Mouse (Mus musculus): ENCODE measurements around the gene Specc1. TPM values are rescaled to one million over a fixed set of nuclear protein-coding genes. Genes with fewer than 3 reads are reported as not detected.

Specc1 gene
- total RNA-seq, 2 experiments from 2014 or later: 69.6 to 74.4 TPM

DNA sequence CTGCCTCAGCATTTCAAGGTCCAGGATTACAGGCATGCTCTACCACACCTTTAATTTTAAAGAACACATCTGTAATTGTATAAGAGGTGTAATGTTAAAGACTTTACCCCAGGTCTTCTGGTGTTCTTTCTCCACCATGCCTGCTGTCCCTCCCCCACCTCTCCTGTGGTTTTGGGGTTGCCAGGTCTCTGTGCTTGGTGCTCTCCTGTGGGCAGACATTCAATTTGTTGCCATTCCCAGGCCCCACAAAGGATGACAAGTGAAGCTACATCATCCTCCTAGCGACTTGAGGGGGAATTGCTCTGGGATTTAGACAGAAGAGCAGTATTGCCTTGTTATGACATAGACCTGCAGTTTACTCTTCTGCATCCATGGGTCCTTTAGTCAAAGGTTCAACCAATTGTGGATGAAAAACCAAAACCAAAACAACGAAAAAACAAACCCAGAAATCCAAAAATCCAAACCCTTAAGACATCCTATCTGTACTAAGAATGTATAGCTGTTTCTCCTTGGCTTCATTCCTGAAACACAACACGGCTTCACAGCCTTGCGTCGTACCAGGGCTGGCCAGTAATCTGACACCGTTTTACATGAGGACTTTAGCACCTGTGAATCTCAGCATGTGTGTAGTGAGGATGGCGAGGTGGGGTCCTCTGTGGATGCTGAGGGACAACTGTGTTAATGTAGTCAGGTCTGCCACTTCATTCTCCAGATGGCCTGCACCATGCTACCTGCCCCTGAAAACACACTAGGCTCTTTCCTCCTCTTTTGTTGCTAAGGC, 15.1 kb downstream of the Specc1 start:
- no peak for DNase-seq (ENCODE audit: extremely low spot score in 1 of 2, low spot score in 2 of 2)
- no peak overlapping the region for H3K27ac ChIP-seq
- no peak overlapping the region for H3K4me3 ChIP-seq
- intact Hi-C loops (cut with DNase I): no loop called here
- no peak for TF ChIP-seq CTCF (IDR thresholded peaks at IDR 0.05)

DNA sequence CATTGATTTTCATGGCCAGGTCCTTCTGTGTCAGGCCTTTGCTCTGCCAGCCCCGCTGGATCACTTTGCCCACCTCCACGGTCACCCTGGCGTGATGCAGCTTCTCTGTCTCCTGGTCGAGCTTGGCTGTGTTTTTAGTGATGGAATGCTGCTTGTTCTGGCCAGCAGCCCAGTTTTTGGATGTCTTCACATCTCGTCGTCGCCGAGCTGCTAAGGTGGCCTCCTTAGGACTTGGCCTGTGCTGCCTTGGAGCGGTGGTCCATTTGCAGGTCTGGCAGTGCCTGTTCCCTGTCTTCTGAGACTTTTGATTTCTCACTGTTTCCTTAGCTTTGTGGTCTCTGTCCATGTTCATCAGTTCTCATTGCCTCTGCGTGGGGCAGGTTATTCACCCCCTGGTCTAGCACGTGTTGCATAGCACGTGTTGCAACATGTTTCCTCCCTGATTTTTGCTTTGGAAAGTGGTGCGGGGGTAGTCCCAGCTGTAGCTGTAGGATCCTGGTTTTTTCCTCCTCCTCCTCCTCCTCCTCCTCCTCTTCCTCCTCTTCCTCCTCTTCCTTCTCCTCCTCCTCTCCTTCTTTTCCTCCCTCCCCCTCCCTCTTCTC, 17.6 kb downstream of the Specc1 start:
- TF ChIP-seq CTCF (IDR thresholded peaks at IDR 0.05): no peak

DNA sequence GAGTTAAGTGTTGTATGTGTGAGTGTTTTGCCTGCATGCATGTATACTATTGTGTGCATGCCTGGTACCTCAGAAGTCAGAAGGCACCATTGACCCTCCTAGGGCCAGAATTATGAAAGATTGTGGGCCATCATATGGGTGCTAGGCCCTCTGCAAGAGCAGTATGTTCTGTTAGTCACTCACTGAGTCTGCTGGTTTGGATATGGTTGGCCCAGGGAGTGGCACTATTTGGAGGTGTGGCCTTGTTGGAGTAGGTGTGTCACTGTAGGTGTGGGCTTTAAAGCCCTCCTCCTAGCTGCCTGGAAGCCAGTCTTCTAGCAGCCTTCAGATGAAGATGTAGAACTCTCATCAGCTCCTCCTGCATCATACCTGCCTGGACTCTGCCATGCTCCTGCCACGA, 19.2 kb downstream of the Specc1 start:
- H3K27ac ChIP-seq: no peak overlapping the region
- no peak overlapping the region for H3K4me3 ChIP-seq
- no peak for TF ChIP-seq CTCF (IDR thresholded peaks at IDR 0.05)
- intact Hi-C loops (cut with DNase I): no loop called here
- DNase-seq (ENCODE audit: extremely low spot score in 1 of 2, low spot score in 2 of 2): no peak

More for the DNA sequence above, 17.6 kb downstream of the Specc1 start:
- Histone ChIP-seq H3K4me3 (no peak overlapping the region), H3K27ac (no peak overlapping the region)
- intact Hi-C loops (cut with DNase I): no loop called here
- DNase-seq (ENCODE audit: extremely low spot score in 1 of 2, low spot score in 2 of 2): no peak

DNA sequence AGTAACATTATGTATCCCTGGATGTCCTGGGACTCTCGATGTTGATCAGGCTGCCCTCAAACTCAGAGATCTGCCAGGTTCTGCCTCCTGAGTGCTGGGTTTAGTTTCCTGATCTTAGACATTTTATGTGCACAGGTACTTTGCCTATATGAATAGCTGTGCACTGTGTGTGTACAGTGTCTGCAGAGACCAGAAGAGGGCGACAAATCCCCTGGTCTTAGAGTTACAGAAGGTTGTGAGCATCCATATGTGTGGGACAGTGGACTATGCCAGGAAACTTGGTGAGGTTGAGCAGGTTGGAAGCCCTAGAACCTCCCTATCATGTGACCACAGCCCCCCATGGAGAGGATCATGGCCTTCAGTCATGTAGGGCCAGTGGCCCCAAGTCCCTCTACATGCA, 24.7 kb downstream of the Specc1 start:
- intact Hi-C loops (cut with DNase I): no loop called here
- no peak overlapping the region for H3K27ac ChIP-seq
- no peak for DNase-seq (ENCODE audit: extremely low spot score in 1 of 2, low spot score in 2 of 2)
- no peak; the same call in 1 of the 2 replicates for TF ChIP-seq CTCF (IDR thresholded peaks at IDR 0.05)
- no peak overlapping the region for H3K4me3 ChIP-seq

DNA sequence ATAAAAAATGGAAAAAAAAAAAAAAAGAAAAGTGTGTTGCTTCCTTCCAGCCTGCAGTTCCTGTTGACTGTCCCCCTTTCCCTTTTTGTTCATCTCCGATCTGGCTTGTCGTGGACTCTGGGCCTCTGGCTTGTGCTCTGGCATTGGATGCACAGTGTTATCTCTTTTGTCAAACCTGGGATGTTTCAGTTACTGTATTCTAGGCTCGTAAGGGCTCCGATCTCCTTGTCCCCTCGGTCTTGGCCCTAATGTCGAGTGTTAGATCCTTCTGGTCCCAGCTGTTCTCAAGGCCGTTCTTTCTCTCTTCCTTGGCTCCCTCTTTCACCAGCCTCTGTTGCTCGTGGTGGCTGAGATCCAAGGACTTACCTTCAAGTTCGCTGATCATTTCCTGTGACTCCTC, 26.3 kb downstream of the Specc1 start:
- TF ChIP-seq CTCF (IDR thresholded peaks at IDR 0.05): no peak
- H3K27ac ChIP-seq: no peak overlapping the region
- no peak for DNase-seq (ENCODE audit: extremely low spot score in 1 of 2, low spot score in 2 of 2)
- H3K4me3 ChIP-seq: no peak overlapping the region
- intact Hi-C loops (cut with DNase I): no loop called here

DNA sequence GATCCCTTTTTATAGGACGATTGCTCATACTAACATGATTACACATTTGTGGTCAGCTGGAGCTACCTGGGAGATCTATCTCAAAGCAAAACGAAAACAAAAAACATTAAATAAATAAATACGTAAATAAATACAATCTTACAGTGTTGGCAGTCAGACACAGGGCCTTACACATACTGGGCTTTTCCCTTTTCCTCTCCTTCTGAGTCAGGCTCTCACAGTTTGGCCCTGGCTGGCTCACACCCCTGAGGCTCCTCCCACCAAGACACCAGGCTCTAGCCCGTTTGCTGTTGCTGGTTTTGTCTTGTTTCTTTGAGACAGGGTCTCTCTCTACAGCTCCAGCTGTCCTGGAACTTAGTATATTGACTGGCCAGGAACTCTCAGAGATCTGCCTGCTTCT, 30.4 kb downstream of the Specc1 start:
- intact Hi-C loops (cut with DNase I): no loop called here
- Histone ChIP-seq H3K27ac (no peak overlapping the region), H3K4me3 (no peak overlapping the region)
- DNase-seq (ENCODE audit: extremely low spot score in 1 of 2, low spot score in 2 of 2): no peak
- TF ChIP-seq CTCF (IDR thresholded peaks at IDR 0.05): no peak

DNA sequence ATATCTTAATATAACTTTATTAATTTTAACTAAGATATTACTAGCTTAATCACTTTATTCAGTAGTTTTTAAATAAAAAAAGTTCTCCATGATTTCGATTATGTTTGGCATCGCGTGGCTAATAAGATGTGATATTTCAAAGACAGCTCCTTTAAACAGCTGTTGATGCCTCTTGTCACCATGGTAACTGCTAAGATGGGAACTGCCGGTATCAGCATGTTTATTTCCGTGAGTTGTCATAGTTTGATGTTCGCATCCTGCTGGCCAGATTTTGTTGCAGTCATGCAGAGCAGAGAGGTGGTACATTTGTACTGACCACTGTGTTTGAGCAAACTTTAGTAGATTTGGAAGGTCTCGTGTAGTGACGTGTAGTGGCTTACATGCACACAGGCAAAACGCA, 33.1 kb downstream of the Specc1 start:
- Histone ChIP-seq H3K27ac (no peak overlapping the region), H3K4me3 (no peak overlapping the region)
- intact Hi-C loops (cut with DNase I): no loop called here
- TF ChIP-seq CTCF (IDR thresholded peaks at IDR 0.05): no peak
- no peak for DNase-seq (ENCODE audit: extremely low spot score in 1 of 2, low spot score in 2 of 2)

DNA sequence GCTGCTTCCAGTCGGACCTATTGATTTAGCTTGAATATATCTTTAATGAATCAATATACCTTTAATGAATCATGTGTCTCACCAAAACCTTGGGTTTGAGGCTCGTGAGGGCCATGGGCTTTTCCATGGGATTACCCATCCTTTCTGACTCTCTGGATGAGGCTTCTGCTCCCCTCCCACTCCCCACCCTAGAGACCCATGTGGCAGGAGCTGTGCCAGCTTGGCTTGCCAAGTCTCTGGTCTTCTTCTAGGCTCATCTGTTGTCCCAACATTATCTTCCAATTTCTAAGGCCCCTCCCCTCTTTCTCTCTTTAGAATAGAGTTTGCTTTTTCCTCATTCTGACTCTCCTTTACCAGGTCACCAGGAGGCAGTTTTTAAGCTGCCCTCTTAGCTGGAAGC, 35.0 kb downstream of the Specc1 start:
- no peak for TF ChIP-seq CTCF (IDR thresholded peaks at IDR 0.05)
- Histone ChIP-seq H3K27ac (no peak overlapping the region), H3K4me3 (no peak overlapping the region)
- no peak for DNase-seq (ENCODE audit: extremely low spot score in 1 of 2, low spot score in 2 of 2)
- intact Hi-C loops (cut with DNase I): no loop called here

DNA sequence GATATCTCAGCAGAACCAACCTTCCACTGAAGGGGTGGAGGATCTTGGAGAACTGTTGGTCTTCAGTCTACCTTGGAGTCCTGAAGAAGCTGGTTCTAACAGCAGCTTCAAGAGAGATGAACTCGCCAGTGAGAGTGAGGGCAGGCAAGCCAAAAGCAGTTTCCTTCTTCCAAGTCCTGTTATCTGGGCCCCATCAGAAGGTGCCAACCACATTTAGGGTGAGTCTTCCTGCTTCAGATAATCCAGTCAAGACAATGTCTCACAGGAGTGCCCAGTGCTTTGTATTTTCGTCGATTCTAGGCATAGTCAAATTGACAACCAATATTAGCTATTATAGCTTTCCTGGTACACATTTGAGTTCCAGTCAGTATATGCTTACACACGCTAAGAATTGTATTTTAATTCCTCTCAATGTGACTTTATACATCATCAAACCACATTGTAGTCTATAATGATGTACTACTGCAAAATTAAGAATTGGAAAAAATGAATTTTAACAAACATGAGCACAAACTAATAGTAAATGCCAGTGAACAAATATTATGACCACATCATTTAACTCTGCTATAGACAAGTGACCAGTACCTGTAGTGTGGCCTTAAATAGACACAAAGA, 36.2 kb downstream of the Specc1 start:
- no peak for DNase-seq (ENCODE audit: extremely low spot score in 1 of 2, low spot score in 2 of 2)
- intact Hi-C loops (cut with DNase I): no loop called here
- no peak overlapping the region for H3K27ac ChIP-seq
- no peak for TF ChIP-seq CTCF (IDR thresholded peaks at IDR 0.05)
- no peak overlapping the region for H3K4me3 ChIP-seq

DNA sequence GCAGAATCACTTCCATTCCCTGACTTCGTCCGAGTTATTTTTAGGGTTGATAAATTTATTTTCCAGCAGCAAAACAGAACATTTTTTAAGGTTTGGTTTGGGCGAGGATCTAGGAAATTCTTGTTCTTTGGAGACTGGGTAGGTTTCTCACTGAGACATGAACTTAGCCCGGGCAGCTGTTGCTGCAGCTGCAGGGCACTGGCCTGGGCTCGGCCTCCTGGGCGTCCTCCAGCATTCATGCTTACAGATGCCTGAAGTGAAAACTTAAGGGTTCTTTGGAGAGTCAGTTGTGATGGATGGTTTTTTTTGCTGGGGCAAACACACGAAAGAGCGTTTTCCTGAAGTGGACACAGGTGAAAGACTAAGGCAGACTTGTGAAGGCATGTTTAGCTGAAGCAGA, 42.9 kb downstream of the Specc1 start:
- TF ChIP-seq CTCF (IDR thresholded peaks at IDR 0.05): no peak
- no peak for DNase-seq (ENCODE audit: extremely low spot score in 1 of 2, low spot score in 2 of 2)
- intact Hi-C loops (cut with DNase I): no loop called here

DNA sequence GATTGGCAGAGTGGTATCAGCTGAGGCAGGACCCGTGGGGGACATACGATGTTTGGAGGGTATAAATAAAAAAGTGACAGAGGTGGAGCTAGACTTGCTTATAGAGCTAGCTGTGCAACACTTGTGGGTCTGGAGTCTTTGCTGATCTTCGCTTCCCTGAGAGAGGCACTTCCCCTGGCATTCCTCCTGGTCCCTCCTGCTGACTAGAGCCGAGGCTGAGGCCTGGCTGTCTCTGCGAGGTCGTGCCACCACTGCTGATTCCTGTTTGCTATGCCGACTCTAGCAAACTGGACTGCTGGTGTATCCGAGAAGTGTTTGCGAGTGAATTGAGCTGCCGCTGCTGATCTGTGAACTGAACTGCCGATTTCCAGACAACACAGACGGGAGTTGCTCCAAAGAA, 43.5 kb downstream of the Specc1 start:
- TF ChIP-seq CTCF (IDR thresholded peaks at IDR 0.05): no peak
- intact Hi-C loops (cut with DNase I): no loop called here
- H3K4me3 ChIP-seq: no peak overlapping the region
- DNase-seq (ENCODE audit: extremely low spot score in 1 of 2, low spot score in 2 of 2): no peak
- no peak overlapping the region for H3K27ac ChIP-seq

More for the DNA sequence above, 42.9 kb downstream of the Specc1 start:
- Histone ChIP-seq H3K27ac (no peak overlapping the region), H3K4me3 (no peak overlapping the region)

DNA sequence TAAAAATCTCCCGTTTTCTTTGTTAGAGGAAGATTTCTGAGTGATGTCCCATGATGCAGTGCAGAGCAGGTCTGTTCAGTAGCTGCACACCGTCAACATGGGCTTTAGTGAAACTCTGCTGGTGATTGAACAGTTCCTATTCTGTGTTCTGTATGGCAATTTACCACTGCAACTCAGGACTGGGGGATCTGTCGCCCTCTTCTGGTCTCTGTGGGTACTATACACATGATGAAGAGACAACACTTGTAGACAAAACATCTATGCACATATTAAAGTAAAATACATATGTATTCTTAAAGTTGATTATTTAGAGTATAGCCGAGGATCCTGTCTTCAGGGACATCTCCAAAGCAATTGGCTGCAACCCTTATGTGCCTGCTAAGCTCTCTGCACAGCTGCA, 45.4 kb downstream of the Specc1 start:
- no peak overlapping the region for H3K27ac ChIP-seq
- intact Hi-C loops (cut with DNase I): no loop called here

More for the DNA sequence above, 45.4 kb downstream of the Specc1 start:
- TF ChIP-seq CTCF (IDR thresholded peaks at IDR 0.05): peak; percentile 31
- DNase-seq (ENCODE audit: extremely low spot score in 1 of 2, low spot score in 2 of 2): no peak
- no peak overlapping the region for H3K4me3 ChIP-seq

Data from left cerebral cortex, adult 2 months (tissue).